Mouse (Mus musculus): Measurements from ENCODE around the gene Abca3.

DNA sequence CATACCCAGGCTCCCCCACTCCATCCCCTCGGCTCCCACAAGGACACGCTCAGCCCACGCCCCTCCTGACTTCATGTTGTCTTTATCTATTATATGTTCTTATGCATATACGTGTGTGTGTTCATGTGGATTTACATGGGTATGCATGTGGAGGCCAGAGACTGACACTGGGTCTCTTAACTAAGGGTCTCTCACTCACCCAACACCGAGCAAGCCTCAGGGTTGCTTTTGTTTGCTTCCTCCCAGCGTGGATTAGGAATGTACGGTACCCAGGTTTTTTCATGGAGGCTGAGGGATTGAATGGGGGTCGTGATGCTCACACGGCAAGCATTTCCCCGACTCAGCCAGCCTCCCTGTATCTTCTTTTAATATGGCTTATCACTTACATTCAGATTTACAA lies 26.7 kb upstream of the Abca3 start:
- no peak for TF ChIP-seq CTCF (IDR thresholded peaks at IDR 0.05; ENCODE audit: borderline replicate concordance, extremely low read depth, insufficient read depth, insufficient read length)
- TF ChIP-seq POLR2A (IDR thresholded peaks at IDR 0.05; ENCODE audit: borderline replicate concordance, extremely low read depth, insufficient read depth, insufficient read length, poor library complexity, severe bottlenecking), result no peak
